Mouse (Mus musculus) adrenal gland, adult 8-10 months (tissue): ENCODE results near the gene Rexo5. TPM values are rescaled to one million over a fixed set of nuclear protein-coding genes. Genes with fewer than 3 reads are reported as not detected.

Experiments used
- DNase-seq: peaks from one replicate; pipeline ENCODE4 v3.0.0; 2022
- total RNA-seq, 4 experiments: library from RNA; stranded (reverse); gene quantifications; 2 replicates each; pipeline ENCODE4 v1.2.4; 2022

Gene Rexo5
- total RNA-seq, result 10 to 100 TPM in 2 of 4 experiments, 1 to 10 TPM in 2; 5.1 to 11.7 (median 9.6) TPM

GRCm38 (mm10) chr7:119793586-119794250 is at the start of gene Rexo5, which contains the start of gene Eri2:
Gene Rexo5 (plus strand): TSS chr7:119794006.
Gene Eri2 (minus strand): TSS chr7:119794058.
- peak; percentile 78 for DNase-seq

GRCm38 (mm10) chr7:119744321-119744720 is 49.5 kb upstream of the Rexo5 start:
- no peak for DNase-seq

- DNase-seq, result no peak
Observed at GRCm38 (mm10) chr7:119745869-119746268, 47.9 kb upstream of the Rexo5 start.

- no peak for DNase-seq
Observed at GRCm38 (mm10) chr7:119748761-119749160, 45.0 kb upstream of the Rexo5 start.

- peak; percentile 43 for DNase-seq
Observed at GRCm38 (mm10) chr7:119749942-119750341, 43.9 kb upstream of the Rexo5 start.

- DNase-seq, result no peak
Observed at GRCm38 (mm10) chr7:119753696-119754095, 40.1 kb upstream of the Rexo5 start.

- DNase-seq, result peak; percentile 45
Observed at GRCm38 (mm10) chr7:119760527-119760951, 33.3 kb upstream of the Rexo5 start, which contains the start of gene Acsm3. Gene Acsm3 (plus strand): TSS chr7:119760923.

- DNase-seq, result no peak
Observed at GRCm38 (mm10) chr7:119762166-119762697, 31.6 kb upstream of the Rexo5 start.

- DNase-seq, result no peak
Observed at GRCm38 (mm10) chr7:119764377-119764776, 29.4 kb upstream of the Rexo5 start.

- no peak for DNase-seq
Observed at GRCm38 (mm10) chr7:119766996-119767395, 26.8 kb upstream of the Rexo5 start.

GRCm38 (mm10) chr7:119769895-119770294 is 23.9 kb upstream of the Rexo5 start:
- DNase-seq, result no peak

- DNase-seq, result peak; percentile 25
Observed at GRCm38 (mm10) chr7:119783453-119783852, 10.4 kb upstream of the Rexo5 start.

GRCm38 (mm10) chr7:119784908-119785307 is 8.9 kb upstream of the Rexo5 start:
- DNase-seq, result no peak

- no peak for DNase-seq
Observed at GRCm38 (mm10) chr7:119789024-119789423, 4.8 kb upstream of the Rexo5 start.

- peak; percentile 14 for DNase-seq
Observed at GRCm38 (mm10) chr7:119794251-119794638, 439 bp downstream of the Rexo5 start.

- DNase-seq, result no peak
Observed at GRCm38 (mm10) chr7:119795311-119795710, 1.5 kb downstream of the Rexo5 start.

GRCm38 (mm10) chr7:119800488-119800887 is 6.7 kb downstream of the Rexo5 start:
- DNase-seq, result no peak

- DNase-seq, result no peak
Observed at GRCm38 (mm10) chr7:119800991-119801390, 7.2 kb downstream of the Rexo5 start.

GRCm38 (mm10) chr7:119807396-119807795 is 13.6 kb downstream of the Rexo5 start:
- no peak for DNase-seq

GRCm38 (mm10) chr7:119808723-119809122 is 14.9 kb downstream of the Rexo5 start:
- no peak for DNase-seq

GRCm38 (mm10) chr7:119835371-119835770 is 41.6 kb downstream of the Rexo5 start:
- no peak for DNase-seq

- DNase-seq, result no peak
Observed at GRCm38 (mm10) chr7:119835996-119836777, 42.4 kb downstream of the Rexo5 start.

- DNase-seq, result no peak
Observed at GRCm38 (mm10) chr7:119841820-119842449, 48.1 kb downstream of the Rexo5 start.
